Mouse (Mus musculus): ENCODE measurements around the gene Elmo1. TPM values are rescaled to one million over a fixed set of nuclear protein-coding genes. Genes with fewer than 3 reads are reported as not detected.

The Elmo1 gene
- polyA plus RNA-seq, 1 experiment: not detected

DNA sequence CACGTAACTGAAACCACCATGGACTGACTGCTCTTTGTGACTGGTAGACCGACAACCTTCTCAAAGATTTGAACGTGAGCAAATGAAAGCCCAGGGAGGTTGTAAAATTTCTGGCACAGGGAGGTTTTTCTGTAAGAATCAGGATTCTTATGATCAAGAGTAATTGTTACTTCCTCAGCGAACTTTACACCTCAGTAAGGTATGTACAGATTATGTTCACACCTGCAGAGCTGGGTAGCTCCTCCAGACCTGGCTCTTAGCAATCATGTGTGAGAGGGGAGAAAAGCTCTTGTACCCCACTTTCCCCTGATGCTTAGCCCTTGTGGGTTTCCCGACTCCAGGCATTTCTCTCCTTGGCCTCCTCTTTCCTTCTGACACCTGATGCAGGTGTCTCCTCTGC lies 123.5 kb downstream of the Elmo1 start:
- TF ChIP-seq USF1 (IDR thresholded peaks at IDR 0.05; ENCODE audit: low read depth) (no peak), CEBPB (IDR thresholded peaks at IDR 0.05; ENCODE audit: low read depth) (no peak), MYOG (IDR thresholded peaks at IDR 0.05; ENCODE audit: control insufficient read depth, extremely low read depth, insufficient read length) (no peak), MYOD1 (IDR thresholded peaks at IDR 0.05; ENCODE audit: control insufficient read depth, insufficient read length, low read depth) (no peak), CTCF (IDR thresholded peaks at IDR 0.05; ENCODE audit: control insufficient read depth, insufficient read depth, insufficient read length) (no peak), FOSL1 (IDR thresholded peaks at IDR 0.05; ENCODE audit: insufficient read depth, low read length, poor library complexity, severe bottlenecking) (no peak), MAX (IDR thresholded peaks at IDR 0.05) (no peak)
- no peaks in the 10 kb centered on the region for H3K27me3 ChIP-seq (ENCODE audit: control insufficient read depth, insufficient read depth, insufficient read length)

DNA sequence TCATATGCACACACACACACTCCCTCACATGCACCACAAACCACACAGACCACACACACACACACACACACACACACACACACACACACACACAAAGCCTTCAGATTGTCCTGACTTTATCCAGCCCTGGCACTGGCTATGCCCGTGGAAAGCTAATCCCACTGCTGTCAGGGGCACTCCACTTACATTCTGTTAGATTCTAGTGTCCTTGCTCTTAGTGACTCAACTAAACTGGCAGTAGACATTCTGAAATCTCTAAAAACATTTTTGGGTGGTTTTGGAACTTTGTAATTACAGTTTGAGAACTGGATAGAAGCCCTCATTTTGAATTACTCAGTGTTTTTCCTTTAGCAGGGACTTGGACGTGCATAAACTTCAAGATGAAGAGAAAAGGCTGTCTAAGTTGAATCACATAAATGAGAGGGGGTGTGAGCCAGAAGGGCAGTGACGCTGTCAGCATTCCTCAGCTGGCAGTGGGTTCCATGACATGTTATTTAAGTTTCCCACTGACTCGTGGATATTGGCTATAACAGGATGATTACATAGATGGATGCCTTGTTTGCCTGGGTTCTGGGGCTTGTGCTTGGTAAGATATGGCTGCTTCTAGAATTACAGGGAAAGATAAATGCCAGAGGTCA lies 127.2 kb downstream of the Elmo1 start:
- no peaks in the 10 kb centered on the region for H3K79me2 ChIP-seq (ENCODE audit: control insufficient read depth, insufficient read depth)
- no peak overlapping the region for H3ac ChIP-seq (ENCODE audit: control insufficient read depth, insufficient read length, low read depth)
- TF ChIP-seq MYOD1 (IDR thresholded peaks at IDR 0.05; ENCODE audit: control insufficient read depth, insufficient read length, low read depth): no peak
- no peak for TF ChIP-seq USF1 (IDR thresholded peaks at IDR 0.05; ENCODE audit: low read depth)
- TF ChIP-seq CEBPB (IDR thresholded peaks at IDR 0.05; ENCODE audit: low read depth): no peak
- no peak for TF ChIP-seq FOSL1 (IDR thresholded peaks at IDR 0.05; ENCODE audit: insufficient read depth, low read length, poor library complexity, severe bottlenecking)
- TF ChIP-seq CTCF (IDR thresholded peaks at IDR 0.05; ENCODE audit: control insufficient read depth, insufficient read depth, insufficient read length): no peak
- TF ChIP-seq MYOG (IDR thresholded peaks at IDR 0.05; ENCODE audit: control insufficient read depth, extremely low read depth, insufficient read length): no peak
- TF ChIP-seq MAX (IDR thresholded peaks at IDR 0.05): no peak
- no peak overlapping the region for H3K4me3 ChIP-seq (ENCODE audit: insufficient read depth, poor library complexity, severe bottlenecking)
- no peaks in the 10 kb centered on the region for H3K79me3 ChIP-seq (ENCODE audit: low read depth)
- no peaks in the 10 kb centered on the region for H3K27me3 ChIP-seq (ENCODE audit: control insufficient read depth, insufficient read depth, insufficient read length)
- H3K36me3 ChIP-seq (ENCODE audit: control insufficient read depth, insufficient read depth): no peaks in the 10 kb centered on the region

More for the DNA sequence above, 123.5 kb downstream of the Elmo1 start:
- H3K4me3 ChIP-seq (ENCODE audit: insufficient read depth, poor library complexity, severe bottlenecking): no peak overlapping the region
- no peak overlapping the region for H3ac ChIP-seq (ENCODE audit: control insufficient read depth, insufficient read length, low read depth)
- H3K36me3 ChIP-seq (ENCODE audit: control insufficient read depth, insufficient read depth): no peaks in the 10 kb centered on the region
- no peaks in the 10 kb centered on the region for H3K79me3 ChIP-seq (ENCODE audit: low read depth)
- no peaks in the 10 kb centered on the region for H3K79me2 ChIP-seq (ENCODE audit: control insufficient read depth, insufficient read depth)

GRCm38 (mm10) chr13:20218126-20218525 lies 127.7 kb downstream of the Elmo1 start:
- H3K27me3 ChIP-seq (ENCODE audit: control insufficient read depth, insufficient read depth, insufficient read length): no peaks in the 10 kb centered on the region
- H3K36me3 ChIP-seq (ENCODE audit: control insufficient read depth, insufficient read depth): no peaks in the 10 kb centered on the region
- no peak for TF ChIP-seq CEBPB (IDR thresholded peaks at IDR 0.05; ENCODE audit: low read depth)
- TF ChIP-seq MAX (IDR thresholded peaks at IDR 0.05): no peak
- no peak for TF ChIP-seq CTCF (IDR thresholded peaks at IDR 0.05; ENCODE audit: control insufficient read depth, insufficient read depth, insufficient read length)
- TF ChIP-seq MYOD1 (IDR thresholded peaks at IDR 0.05; ENCODE audit: control insufficient read depth, insufficient read length, low read depth): no peak
- no peak for TF ChIP-seq FOSL1 (IDR thresholded peaks at IDR 0.05; ENCODE audit: insufficient read depth, low read length, poor library complexity, severe bottlenecking)
- TF ChIP-seq USF1 (IDR thresholded peaks at IDR 0.05; ENCODE audit: low read depth): no peak
- no peak for TF ChIP-seq MYOG (IDR thresholded peaks at IDR 0.05; ENCODE audit: control insufficient read depth, extremely low read depth, insufficient read length)
- H3K79me3 ChIP-seq (ENCODE audit: low read depth): no peaks in the 10 kb centered on the region
- no peak overlapping the region for H3K4me3 ChIP-seq (ENCODE audit: insufficient read depth, poor library complexity, severe bottlenecking)
- no peaks in the 10 kb centered on the region for H3K79me2 ChIP-seq (ENCODE audit: control insufficient read depth, insufficient read depth)
- no peak overlapping the region for H3ac ChIP-seq (ENCODE audit: control insufficient read depth, insufficient read length, low read depth)

DNA sequence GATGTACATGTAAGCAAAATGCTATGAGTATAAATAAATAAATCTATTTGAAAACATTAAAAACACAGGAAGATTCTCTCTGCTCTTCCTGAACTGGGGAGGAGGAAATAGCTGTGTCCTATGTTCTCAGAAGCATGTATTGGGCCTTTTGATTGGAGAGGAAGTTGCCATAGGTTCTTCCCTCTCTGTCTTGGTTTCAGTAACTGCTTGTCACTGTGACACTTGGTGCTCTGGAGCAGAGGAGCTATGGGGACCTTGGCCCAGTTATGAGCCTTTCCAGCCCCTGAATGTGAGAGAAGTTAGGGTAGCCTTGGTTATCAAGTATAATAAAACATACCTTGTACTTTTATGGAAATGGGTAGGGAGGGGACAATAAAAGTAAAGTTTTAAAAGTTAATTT lies 130.0 kb downstream of the Elmo1 start:
- H3K79me2 ChIP-seq (ENCODE audit: control insufficient read depth, insufficient read depth): no peaks in the 10 kb centered on the region
- H3K4me3 ChIP-seq (ENCODE audit: insufficient read depth, poor library complexity, severe bottlenecking): no peak overlapping the region
- TF ChIP-seq CEBPB (IDR thresholded peaks at IDR 0.05; ENCODE audit: low read depth) (no peak), MAX (IDR thresholded peaks at IDR 0.05) (no peak), USF1 (IDR thresholded peaks at IDR 0.05; ENCODE audit: low read depth) (no peak), MYOD1 (IDR thresholded peaks at IDR 0.05; ENCODE audit: control insufficient read depth, insufficient read length, low read depth) (no peak), FOSL1 (IDR thresholded peaks at IDR 0.05; ENCODE audit: insufficient read depth, low read length, poor library complexity, severe bottlenecking) (no peak), MYOG (IDR thresholded peaks at IDR 0.05; ENCODE audit: control insufficient read depth, extremely low read depth, insufficient read length) (no peak), CTCF (IDR thresholded peaks at IDR 0.05; ENCODE audit: control insufficient read depth, insufficient read depth, insufficient read length) (no peak)
- no peaks in the 10 kb centered on the region for H3K36me3 ChIP-seq (ENCODE audit: control insufficient read depth, insufficient read depth)
- H3K79me3 ChIP-seq (ENCODE audit: low read depth): no peaks in the 10 kb centered on the region
- H3K27me3 ChIP-seq (ENCODE audit: control insufficient read depth, insufficient read depth, insufficient read length): no peaks in the 10 kb centered on the region
- H3ac ChIP-seq (ENCODE audit: control insufficient read depth, insufficient read length, low read depth): no peak overlapping the region

GRCm38 (mm10) chr13:20227923-20228705 lies 137.7 kb downstream of the Elmo1 start:
- no peaks in the 10 kb centered on the region for H3K36me3 ChIP-seq (ENCODE audit: control insufficient read depth, insufficient read depth)
- no peak overlapping the region for H3K4me3 ChIP-seq (ENCODE audit: insufficient read depth, poor library complexity, severe bottlenecking)
- no peaks in the 10 kb centered on the region for H3K27me3 ChIP-seq (ENCODE audit: control insufficient read depth, insufficient read depth, insufficient read length)
- no peaks in the 10 kb centered on the region for H3K79me3 ChIP-seq (ENCODE audit: low read depth)
- no peak overlapping the region for H3ac ChIP-seq (ENCODE audit: control insufficient read depth, insufficient read length, low read depth)
- no peaks in the 10 kb centered on the region for H3K79me2 ChIP-seq (ENCODE audit: control insufficient read depth, insufficient read depth)
- TF ChIP-seq USF1 (IDR thresholded peaks at IDR 0.05; ENCODE audit: low read depth) (no peak), MYOG (IDR thresholded peaks at IDR 0.05; ENCODE audit: control insufficient read depth, extremely low read depth, insufficient read length) (no peak), FOSL1 (IDR thresholded peaks at IDR 0.05; ENCODE audit: insufficient read depth, low read length, poor library complexity, severe bottlenecking) (no peak), MAX (IDR thresholded peaks at IDR 0.05) (no peak), CTCF (IDR thresholded peaks at IDR 0.05; ENCODE audit: control insufficient read depth, insufficient read depth, insufficient read length) (no peak), MYOD1 (IDR thresholded peaks at IDR 0.05; ENCODE audit: control insufficient read depth, insufficient read length, low read depth) (no peak), CEBPB (IDR thresholded peaks at IDR 0.05; ENCODE audit: low read depth) (no peak)

Data from C2C12 (cell line).